In genomic region chr11:102297577-102298556, GRCm38 (mm10) we compare ENCODE assay signal across 8 mouse cellular contexts. TPM values are rescaled to one million over a fixed set of nuclear protein-coding genes. Genes with fewer than 3 reads are reported as not detected.
DNase-seq lines count a peak whose midpoint lies in the region; ATAC-seq and TF ChIP-seq lines count a peak whose summit lies in the region.

No protein-coding gene starts in this region.

- no peaks in the 10 kb centered on the region for H3K27me3 ChIP-seq in heart, embryonic 15.5 days
- no peaks in the 10 kb centered on the region for H3K27me3 ChIP-seq in G1E (ENCODE audit: insufficient read depth, low read length)
- no peaks in the 10 kb centered on the region for H3K27me3 ChIP-seq in forebrain, embryonic 15.5 days
- H3K27me3 ChIP-seq in liver, embryonic 16.5 days (ENCODE audit: control insufficient read depth, insufficient read depth, low read depth, low read length) = no peaks in the 10 kb centered on the region

- peak overlapping the region; percentile 100 for H3K27ac ChIP-seq in heart, embryonic 15.5 days
- H3K27ac ChIP-seq in forebrain, embryonic 15.5 days (replicated peaks) = peak overlapping the region; percentile 98
- H3K27ac ChIP-seq in liver, embryonic 16.5 days (ENCODE audit: low read length) = peak overlapping the region; percentile 97

- TF ChIP-seq CTCF in G1E (IDR thresholded peaks at IDR 0.05; ENCODE audit: low read depth, low read length) = no peak

- 0 out of 2 replicates have a peak, but pooled peaks have one; percentile 1 for ATAC-seq in heart, embryonic 15.5 days (replicated peaks; ENCODE audit: insufficient number of reproducible peaks, insufficient read depth, low FRiP score, low read depth)
- no peak for ATAC-seq in G1E (ENCODE audit: extremely low read depth, insufficient number of reproducible peaks, low FRiP score, poor library complexity, severe bottlenecking)
- no peak; the same call in 1 of the 2 replicates for ATAC-seq in forebrain, embryonic 15.5 days (replicated peaks)
- ATAC-seq in liver, embryonic 16.5 days (ENCODE audit: low read depth) = peak; percentile 7; the same call in 1 of the 2 replicates

- no peak for DNase-seq in heart, adult 9 months (ENCODE audit: low spot score in 2 of 2)
- DNase-seq in G1E (ENCODE audit: low spot score) = no peak
- no peak for DNase-seq in cerebellum, postnatal 25 days
- DNase-seq in layer of hippocampus, postnatal 25 days (ENCODE audit: extremely low spot score in 1 of 2, low spot score in 1 of 2) = no peak
- DNase-seq in left cerebral cortex, postnatal 14 days (ENCODE audit: low spot score in 2 of 2) = no peak

- peaks cover 27% of the 10 kb centered on the region for H3K4me1 ChIP-seq in heart, embryonic 15.5 days (replicated peaks)
- peaks cover 41% of the 10 kb centered on the region for H3K4me1 ChIP-seq in G1E (ENCODE audit: insufficient read depth, low read depth, low read length)
- peaks cover 28% of the 10 kb centered on the region for H3K4me1 ChIP-seq in forebrain, embryonic 15.5 days
- H3K4me1 ChIP-seq in liver, embryonic 16.5 days (ENCODE audit: control insufficient read depth, low read depth, low read length) = peaks cover 30% of the 10 kb centered on the region

- H3K36me3 ChIP-seq in heart, embryonic 15.5 days = peaks cover 12% of the 10 kb centered on the region
- peaks cover 24% of the 10 kb centered on the region for H3K36me3 ChIP-seq in G1E (replicated peaks)
- H3K36me3 ChIP-seq in forebrain, embryonic 15.5 days = peaks cover 13% of the 10 kb centered on the region
- H3K36me3 ChIP-seq in liver, embryonic 16.5 days (ENCODE audit: control insufficient read depth, insufficient read depth) = peaks cover 12% of the 10 kb centered on the region

- peak overlapping the region; percentile 95 for H3K4me3 ChIP-seq in heart, embryonic 15.5 days
- H3K4me3 ChIP-seq in G1E (ENCODE audit: low read depth, low read length) = peak overlapping the region; percentile 88
- H3K4me3 ChIP-seq in forebrain, embryonic 15.5 days = peak overlapping the region; percentile 94
- peak overlapping the region; percentile 76 for H3K4me3 ChIP-seq in liver, embryonic 16.5 days (ENCODE audit: low read depth, low read length)

- 20% methylated on average over 27 of the region's 27 CpGs for WGBS in heart, embryonic 15.5 days
- 28% methylated on average over 27 of the region's 27 CpGs for WGBS in forebrain, embryonic 15.5 days
- 18% methylated on average over 27 of the region's 27 CpGs for WGBS in liver, embryonic 16.5 days (ENCODE audit: insufficient replicate concordance)

- no peaks in the 10 kb centered on the region for H3K9me3 ChIP-seq in heart, embryonic 15.5 days (replicated peaks)
- no peaks in the 10 kb centered on the region for H3K9me3 ChIP-seq in G1E (replicated peaks)
- no peaks in the 10 kb centered on the region for H3K9me3 ChIP-seq in forebrain, embryonic 15.5 days
- 0 out of 2 replicates have a peak, but pooled peaks cover 3% of the 10 kb centered on the region for H3K9me3 ChIP-seq in liver, embryonic 16.5 days (replicated peaks; ENCODE audit: control insufficient read depth, low read length)

- H3K9ac ChIP-seq in heart, embryonic 15.5 days = peak overlapping the region; percentile 67
- peak overlapping the region; percentile 67 for H3K9ac ChIP-seq in forebrain, embryonic 15.5 days (replicated peaks)
- H3K9ac ChIP-seq in liver, embryonic 16.5 days (ENCODE audit: low read depth, low read length) = peak overlapping the region; percentile 80

- intact Hi-C loops in left cerebral cortex, postnatal 14 days (cut with DNase I) = loop anchor here (5.0 kb wide), 1 partner anchor 109 kb away; the partner anchor contains the start of gene Slc25a39

- peak overlapping the region; percentile 82 for H3K4me2 ChIP-seq in heart, embryonic 15.5 days
- H3K4me2 ChIP-seq in forebrain, embryonic 15.5 days (replicated peaks) = peak overlapping the region; percentile 80
- H3K4me2 ChIP-seq in liver, embryonic 16.5 days (ENCODE audit: low read depth, low read length) = peak overlapping the region; percentile 98

RNA-seq across cellular contexts. Expression of gene Atxn7l3, which starts 1.4 kb away (rescaled TPM):
- 6.8 and 8.9 TPM in 2 replicates for polyA plus RNA-seq in heart, embryonic 15.5 days (2015; fragmentation: Nextera tagmentation; extraction: Ambion mirVana)
- 24.4 and 29.9 TPM in 2 replicates for total RNA-seq in G1E (2014; fragmentation: Nextera tagmentation)
- 24.0 and 24.7 TPM in 2 replicates for total RNA-seq in G1E (2017)
- 60.0 and 65.2 TPM in 2 replicates for polyA plus RNA-seq in G1E (2012)
- 27.6 and 29.5 TPM in 2 replicates for polyA plus RNA-seq in forebrain, embryonic 15.5 days (2015; fragmentation: Nextera tagmentation; extraction: Ambion mirVana)
- polyA plus RNA-seq in liver, embryonic 16.5 days (2015; fragmentation: Nextera tagmentation; extraction: Ambion mirVana) = 3.0 and 3.2 TPM in 2 replicates
- total RNA-seq in layer of hippocampus, postnatal 25 days (2021) = 100 to 1,000 TPM; 166 to 174 TPM
- 100 to 1,000 TPM; 180 to 196 TPM for total RNA-seq in left cerebral cortex, postnatal 14 days (2021)

RNA-seq across cellular contexts. Expression of gene Tmub2, which starts 13.1 kb away (rescaled TPM):
- 36.4 and 43.1 TPM in 2 replicates for polyA plus RNA-seq in heart, embryonic 15.5 days (2015; fragmentation: Nextera tagmentation; extraction: Ambion mirVana)
- 17.9 and 24.4 TPM in 2 replicates for total RNA-seq in G1E (2014; fragmentation: Nextera tagmentation)
- total RNA-seq in G1E (2017) = 30.3 and 32.4 TPM in 2 replicates
- 27.2 and 27.6 TPM in 2 replicates for polyA plus RNA-seq in G1E (2012)
- 73.1 and 73.4 TPM in 2 replicates for polyA plus RNA-seq in forebrain, embryonic 15.5 days (2015; fragmentation: Nextera tagmentation; extraction: Ambion mirVana)
- 26.7 and 28.5 TPM in 2 replicates for polyA plus RNA-seq in liver, embryonic 16.5 days (2015; fragmentation: Nextera tagmentation; extraction: Ambion mirVana)
- 10 to 100 TPM; 64.7 to 71.7 TPM for total RNA-seq in layer of hippocampus, postnatal 25 days (2021)
- total RNA-seq in left cerebral cortex, postnatal 14 days (2021) = 10 to 100 TPM; 66.1 to 69.5 TPM

RNA-seq across cellular contexts. Expression of gene Ubtf, which starts 21.7 kb away (rescaled TPM):
- polyA plus RNA-seq in heart, embryonic 15.5 days (2015; fragmentation: Nextera tagmentation; extraction: Ambion mirVana) = 51.0 and 60.2 TPM in 2 replicates
- total RNA-seq in G1E (2014; fragmentation: Nextera tagmentation) (69.7 and 74.7 TPM in 2 replicates), G1E (2017) (133 and 151 TPM in 2 replicates)
- polyA plus RNA-seq in G1E (2012) = 179 and 180 TPM in 2 replicates
- polyA plus RNA-seq in forebrain, embryonic 15.5 days (2015; fragmentation: Nextera tagmentation; extraction: Ambion mirVana) = 105 and 107 TPM in 2 replicates
- polyA plus RNA-seq in liver, embryonic 16.5 days (2015; fragmentation: Nextera tagmentation; extraction: Ambion mirVana) = 44.5 and 46.4 TPM in 2 replicates
- total RNA-seq in layer of hippocampus, postnatal 25 days (2021) = 100 to 1,000 TPM; 123 to 134 TPM
- total RNA-seq in left cerebral cortex, postnatal 14 days (2021) = 100 to 1,000 TPM; 104 to 108 TPM

RNA-seq across cellular contexts. Expression of gene Asb16, which starts 29.3 kb away (rescaled TPM):
- 0.05 and 0.06 TPM in 2 replicates for polyA plus RNA-seq in heart, embryonic 15.5 days (2015; fragmentation: Nextera tagmentation; extraction: Ambion mirVana)
- not detected in 2 replicates for total RNA-seq in G1E (2014; fragmentation: Nextera tagmentation)
- total RNA-seq in G1E (2017) = 0.05 TPM in 1 of 2 replicates, not detected in the other
- polyA plus RNA-seq in G1E (2012) = not detected in 2 replicates
- not detected in 2 replicates for polyA plus RNA-seq in forebrain, embryonic 15.5 days (2015; fragmentation: Nextera tagmentation; extraction: Ambion mirVana)
- polyA plus RNA-seq in liver, embryonic 16.5 days (2015; fragmentation: Nextera tagmentation; extraction: Ambion mirVana) = 0.04 TPM in 1 of 2 replicates, not detected in the other
- 1 to 10 TPM in 1 of 2 experiments, under 1 TPM in 1; 0.70 to 1.1 TPM for total RNA-seq in layer of hippocampus, postnatal 25 days (2021)
- total RNA-seq in left cerebral cortex, postnatal 14 days (2021) = under 1 TPM; 0.59 to 0.72 TPM

RNA-seq across cellular contexts. Expression of gene BC030867, which starts 49.2 kb away (rescaled TPM):
- polyA plus RNA-seq in heart, embryonic 15.5 days (2015; fragmentation: Nextera tagmentation; extraction: Ambion mirVana) = 8.3 and 12.7 TPM in 2 replicates
- 42.5 and 45.0 TPM in 2 replicates for total RNA-seq in G1E (2014; fragmentation: Nextera tagmentation)
- total RNA-seq in G1E (2017) = 4.9 and 5.7 TPM in 2 replicates
- 5.4 and 10.1 TPM in 2 replicates for polyA plus RNA-seq in G1E (2012)
- 5.6 and 7.0 TPM in 2 replicates for polyA plus RNA-seq in forebrain, embryonic 15.5 days (2015; fragmentation: Nextera tagmentation; extraction: Ambion mirVana)
- polyA plus RNA-seq in liver, embryonic 16.5 days (2015; fragmentation: Nextera tagmentation; extraction: Ambion mirVana) = 13.2 and 13.8 TPM in 2 replicates
- total RNA-seq in layer of hippocampus, postnatal 25 days (2021) = 1 to 10 TPM; 1.3 to 1.5 TPM
- under 1 TPM; 0.46 to 0.63 TPM for total RNA-seq in left cerebral cortex, postnatal 14 days (2021)

Comparison
In these comparisons a context has a peak if more than half of its experiments do, and no peak if none do; other contexts are left out.
1. ATAC-seq: peak in heart, embryonic 15.5 days (single experiment) and liver, embryonic 16.5 days (single experiment); none in G1E (single experiment) and forebrain, embryonic 15.5 days (single experiment).
2. Peak in every context shown above with its lines, with median percentiles within 50 percentile points of each other: H3K27ac ChIP-seq, H3K4me2 ChIP-seq, H3K4me3 ChIP-seq and H3K9ac ChIP-seq.